ENCODE assay signal across 9 mouse cellular contexts in genomic region chr12:80463666-80464269, GRCm38 (mm10). TPM values are rescaled to one million over a fixed set of nuclear protein-coding genes. Genes with fewer than 3 reads are reported as not detected.
DNase-seq lines count a peak whose midpoint lies in the region; ATAC-seq lines count a peak whose summit lies in the region.
"Had no signal": no experiment of that assay in that cellular context is flagged by ENCODE, and none has a peak within 500 bp of the region (broad histone marks: within the 10 kb centered on the region; RNA-seq: fewer than 3 reads in every experiment).

No protein-coding gene starts in this region.

- no peaks in the 10 kb centered on the region for H3K36me3 ChIP-seq in embryonic facial prominence, embryonic 12.5 days
- no peaks in the 10 kb centered on the region for H3K36me3 ChIP-seq in heart, embryonic 15.5 days
- H3K36me3 ChIP-seq in liver, embryonic 11.5 days (ENCODE audit: control insufficient read depth, insufficient read depth, low read length), result no peaks in the 10 kb centered on the region
- H3K36me3 ChIP-seq in stomach, embryonic 16.5 days (ENCODE audit: control insufficient read depth, insufficient read depth, low read length), result no peaks in the 10 kb centered on the region

- H3K9ac ChIP-seq in embryonic facial prominence, embryonic 12.5 days, result peak overlapping the region; percentile 71
- peak overlapping the region; percentile 80 for H3K9ac ChIP-seq in heart, embryonic 15.5 days
- H3K9ac ChIP-seq in liver, embryonic 11.5 days (ENCODE audit: low read depth, low read length), result peak overlapping the region; percentile 85
- H3K9ac ChIP-seq in stomach, embryonic 16.5 days (ENCODE audit: low read length), result peak overlapping the region; percentile 86

- peak overlapping the region; percentile 60 for H3K4me2 ChIP-seq in embryonic facial prominence, embryonic 12.5 days (replicated peaks)
- peak overlapping the region; percentile 84 for H3K4me2 ChIP-seq in heart, embryonic 15.5 days
- H3K4me2 ChIP-seq in liver, embryonic 11.5 days, result peak overlapping the region; percentile 80
- H3K4me2 ChIP-seq in stomach, embryonic 16.5 days (ENCODE audit: low read depth, low read length), result peak overlapping the region; percentile 81

- peak; percentile 22 for DNase-seq in retina, embryonic 14.5 days (ENCODE audit: low spot score)
- DNase-seq in retina, postnatal 1 day, result no peak
- no peak for DNase-seq in liver, embryonic 11.5 days (ENCODE audit: low spot score)
- no peak for DNase-seq in T-cell, adult 2 months (ENCODE audit: low spot score)
- DNase-seq in adrenal gland, postnatal 10 days, result no peak

- H3K4me1 ChIP-seq in embryonic facial prominence, embryonic 12.5 days, result no peaks in the 10 kb centered on the region
- H3K4me1 ChIP-seq in heart, embryonic 15.5 days (replicated peaks), result peaks cover 4% of the 10 kb centered on the region; the same call in 1 of the 2 replicates
- H3K4me1 ChIP-seq in liver, embryonic 11.5 days (replicated peaks; ENCODE audit: control insufficient read depth, insufficient read depth, low read length), result no peaks in the 10 kb centered on the region; the same call in 1 of the 2 replicates
- H3K4me1 ChIP-seq in stomach, embryonic 16.5 days (ENCODE audit: control insufficient read depth, insufficient read depth, low read length), result peaks cover 7% of the 10 kb centered on the region; the same call in 1 of the 2 replicates

- no peaks in the 10 kb centered on the region for H3K27me3 ChIP-seq in embryonic facial prominence, embryonic 12.5 days
- H3K27me3 ChIP-seq in heart, embryonic 15.5 days, result no peaks in the 10 kb centered on the region
- H3K27me3 ChIP-seq in liver, embryonic 11.5 days (replicated peaks; ENCODE audit: control insufficient read depth, insufficient read depth, low read length), result no peaks in the 10 kb centered on the region
- no peaks in the 10 kb centered on the region for H3K27me3 ChIP-seq in stomach, embryonic 16.5 days (ENCODE audit: control insufficient read depth, insufficient read depth, low read length)

- no peak for ATAC-seq in embryonic facial prominence, embryonic 12.5 days (ENCODE audit: insufficient number of reproducible peaks, insufficient read depth, low FRiP score, low TSS enrichment)
- ATAC-seq in heart, embryonic 15.5 days (replicated peaks; ENCODE audit: insufficient number of reproducible peaks, insufficient read depth, low FRiP score, low read depth), result no peak
- no peak for ATAC-seq in liver, embryonic 11.5 days (replicated peaks; ENCODE audit: low FRiP score)
- no peak for ATAC-seq in stomach, embryonic 16.5 days (ENCODE audit: insufficient read depth, low FRiP score)

- H3K4me3 ChIP-seq in embryonic facial prominence, embryonic 12.5 days, result peak overlapping the region; percentile 85
- H3K4me3 ChIP-seq in heart, embryonic 15.5 days, result peak overlapping the region; percentile 95
- H3K4me3 ChIP-seq in liver, embryonic 11.5 days (ENCODE audit: low read depth, low read length), result peak overlapping the region; percentile 81
- H3K4me3 ChIP-seq in stomach, embryonic 16.5 days (replicated peaks; ENCODE audit: low read length), result peak overlapping the region; percentile 92

- 8% methylated on average over 17 of the region's 17 CpGs for WGBS in embryonic facial prominence, embryonic 12.5 days
- WGBS in heart, embryonic 15.5 days, result 8% methylated on average over 17 of the region's 17 CpGs
- 16% methylated on average over 17 of the region's 17 CpGs for WGBS in liver, embryonic 11.5 days
- WGBS in stomach, embryonic 16.5 days, result 5% methylated on average over 17 of the region's 17 CpGs

- peak overlapping the region; percentile 80; the same call in 1 of the 2 replicates for H3K27ac ChIP-seq in embryonic facial prominence, embryonic 12.5 days
- H3K27ac ChIP-seq in heart, embryonic 15.5 days, result peak overlapping the region; percentile 90
- H3K27ac ChIP-seq in liver, embryonic 11.5 days (ENCODE audit: low read depth, low read length), result peak overlapping the region; percentile 70
- H3K27ac ChIP-seq in stomach, embryonic 16.5 days (ENCODE audit: low read length), result peak overlapping the region; percentile 90

- H3K9me3 ChIP-seq in embryonic facial prominence, embryonic 12.5 days, result no peaks in the 10 kb centered on the region
- H3K9me3 ChIP-seq in heart, embryonic 15.5 days (replicated peaks), result no peaks in the 10 kb centered on the region
- H3K9me3 ChIP-seq in liver, embryonic 11.5 days (ENCODE audit: control insufficient read depth, low read length), result no peaks in the 10 kb centered on the region
- H3K9me3 ChIP-seq in stomach, embryonic 16.5 days (replicated peaks; ENCODE audit: control insufficient read depth, low read length), result no peaks in the 10 kb centered on the region

RNA-seq across cellular contexts. Expression of gene Exd2, which starts 0.9 kb away (rescaled TPM):
- 37.7 and 38.5 TPM in 2 replicates for polyA plus RNA-seq in embryonic facial prominence, embryonic 12.5 days (2016; fragmentation: Nextera tagmentation; extraction: Ambion mirVana)
- 16.3 and 18.5 TPM in 2 replicates for polyA plus RNA-seq in heart, embryonic 15.5 days (2015; fragmentation: Nextera tagmentation; extraction: Ambion mirVana)
- 17.5 and 18.7 TPM in 2 replicates for polyA plus RNA-seq in liver, embryonic 11.5 days (2014; fragmentation: Nextera tagmentation; extraction: Ambion mirVana)
- polyA plus RNA-seq in stomach, embryonic 16.5 days (2015; fragmentation: Nextera tagmentation; extraction: Ambion mirVana), result 26.5 and 28.0 TPM in 2 replicates
- 10 to 100 TPM; 17.0 to 17.5 TPM for total RNA-seq in adrenal gland, postnatal 10 days (2021)

RNA-seq across cellular contexts. Expression of gene Dcaf5, which starts 27.4 kb away (rescaled TPM):
- polyA plus RNA-seq in embryonic facial prominence, embryonic 12.5 days (2016; fragmentation: Nextera tagmentation; extraction: Ambion mirVana), result 19.9 and 22.9 TPM in 2 replicates
- polyA plus RNA-seq in heart, embryonic 15.5 days (2015; fragmentation: Nextera tagmentation; extraction: Ambion mirVana), result 8.6 and 11.1 TPM in 2 replicates
- 5.1 and 5.2 TPM in 2 replicates for polyA plus RNA-seq in liver, embryonic 11.5 days (2014; fragmentation: Nextera tagmentation; extraction: Ambion mirVana)
- 12.5 and 13.2 TPM in 2 replicates for polyA plus RNA-seq in stomach, embryonic 16.5 days (2015; fragmentation: Nextera tagmentation; extraction: Ambion mirVana)
- 10 to 100 TPM; 30.9 to 35.0 TPM for total RNA-seq in adrenal gland, postnatal 10 days (2021)

RNA-seq across cellular contexts. Expression of gene Galnt16, which starts 54.3 kb away (rescaled TPM):
- 14.3 and 14.7 TPM in 2 replicates for polyA plus RNA-seq in embryonic facial prominence, embryonic 12.5 days (2016; fragmentation: Nextera tagmentation; extraction: Ambion mirVana)
- 6.9 and 11.1 TPM in 2 replicates for polyA plus RNA-seq in heart, embryonic 15.5 days (2015; fragmentation: Nextera tagmentation; extraction: Ambion mirVana)
- 0.92 TPM in 2 replicates for polyA plus RNA-seq in liver, embryonic 11.5 days (2014; fragmentation: Nextera tagmentation; extraction: Ambion mirVana)
- polyA plus RNA-seq in stomach, embryonic 16.5 days (2015; fragmentation: Nextera tagmentation; extraction: Ambion mirVana), result 14.8 and 15.6 TPM in 2 replicates
- total RNA-seq in adrenal gland, postnatal 10 days (2021), result 10 to 100 TPM; 16.3 to 16.8 TPM
- total RNA-seq: common myeloid progenitor, adult 5-6 weeks had no signal
